Mouse (Mus musculus): ENCODE measurements around the gene Riox1. TPM values are rescaled to one million over a fixed set of nuclear protein-coding genes. Genes with fewer than 3 reads are reported as not detected.
"Not testable (repeated sequence)": the region's sequence is repeated elsewhere in the genome, so short reads cannot be mapped to it uniquely, and the experiment has no call there.

Gene Riox1
- polyA plus RNA-seq, 1 experiment from 2014 or later = 17.8 TPM

DNA sequence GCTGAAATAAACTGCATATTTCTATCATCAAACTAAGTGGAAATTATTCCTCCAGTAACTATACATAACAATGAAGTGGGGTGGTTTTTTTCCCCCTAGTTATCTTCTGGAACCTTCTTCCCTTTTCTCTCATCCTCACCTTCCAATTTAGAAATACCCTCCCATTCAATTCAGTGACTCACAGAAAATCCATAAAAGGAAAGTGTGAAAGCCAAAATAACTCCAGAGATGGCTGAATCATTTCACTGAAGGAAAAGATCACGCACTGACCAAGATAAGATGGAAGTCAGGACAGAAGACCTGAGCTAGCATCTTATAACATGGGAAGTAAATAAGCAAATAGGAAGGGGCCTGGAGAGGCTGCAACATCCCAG is 26.9 kb upstream of the Riox1 start:
- no peak overlapping the region for H3K4me2 ChIP-seq (ENCODE audit: low read depth)
- no peak overlapping the region for H3K27ac ChIP-seq (ENCODE audit: low read depth, low read length)
- no peak for ATAC-seq (ENCODE audit: insufficient read depth, low FRiP score, low TSS enrichment)
- no peak overlapping the region for H3K4me3 ChIP-seq (ENCODE audit: low read depth, low read length)
- no peaks in the 10 kb centered on the region for H3K9me3 ChIP-seq (ENCODE audit: control insufficient read depth, low read length)
- no peaks in the 10 kb centered on the region for H3K36me3 ChIP-seq (ENCODE audit: control insufficient read depth, insufficient read depth, low read length)
- no peak overlapping the region for H3K9ac ChIP-seq (ENCODE audit: low read length)
- no peak for DNase-seq (ENCODE audit: low spot score)
- no peaks in the 10 kb centered on the region for H3K27me3 ChIP-seq (ENCODE audit: control insufficient read depth, insufficient read depth, low read length)
- 74% methylated on average over 1 of the region's 1 CpGs for WGBS
- H3K4me1 ChIP-seq (ENCODE audit: control insufficient read depth, insufficient read depth, low read length) = no peaks in the 10 kb centered on the region; the same call in 1 of the 2 replicates

DNA sequence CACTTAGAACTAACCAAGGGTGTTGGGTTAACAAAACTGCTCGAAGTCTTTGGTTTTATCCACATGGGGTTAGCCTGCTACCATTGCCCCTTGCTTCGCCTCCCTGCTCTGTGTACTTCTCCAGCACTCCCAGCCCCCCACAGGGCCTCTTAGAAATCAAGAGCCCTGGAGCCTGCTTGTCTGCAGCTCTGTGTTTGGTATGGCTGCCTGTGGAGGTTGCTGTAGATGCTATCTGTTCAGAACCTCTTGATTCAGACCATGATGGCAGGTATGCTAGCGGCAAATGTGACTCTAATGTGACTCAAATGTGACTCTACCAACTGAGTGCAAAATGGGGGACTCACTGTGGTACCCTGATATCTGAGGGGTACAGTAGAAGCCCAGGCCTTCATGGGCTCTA is 26.1 kb upstream of the Riox1 start:
- ATAC-seq (ENCODE audit: insufficient read depth, low FRiP score, low TSS enrichment) = no peak
- 70% methylated on average over 3 of the region's 3 CpGs for WGBS
- H3K27ac ChIP-seq (ENCODE audit: low read depth, low read length) = no peak overlapping the region

DNA sequence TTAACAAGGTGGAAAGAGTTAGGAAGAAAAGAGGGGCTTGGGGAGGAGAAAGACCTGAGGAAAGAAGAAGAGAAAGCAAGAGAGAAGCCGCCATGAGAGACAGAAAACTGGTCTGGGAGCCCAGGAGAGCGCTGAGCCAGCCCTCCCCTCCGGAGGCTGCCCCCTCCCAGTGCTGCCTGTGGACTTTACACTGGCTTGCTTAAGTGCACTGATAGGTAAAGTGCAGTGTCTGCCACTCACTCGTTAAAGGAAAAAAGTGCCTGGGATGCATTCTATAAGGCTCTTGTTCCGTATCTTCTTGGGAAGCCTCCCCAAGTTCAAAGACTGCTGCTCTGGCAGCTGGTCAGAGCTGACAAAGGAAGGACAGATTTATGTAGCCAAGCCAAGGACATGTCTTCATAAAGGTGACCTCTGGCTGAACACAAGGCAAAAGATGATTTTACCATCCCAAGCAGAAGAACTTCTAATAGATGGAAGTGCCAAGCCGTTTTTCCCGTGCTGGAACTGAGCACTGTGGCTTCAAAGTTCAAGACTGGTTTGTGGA is 25.2 kb upstream of the Riox1 start:
- WGBS = 63% methylated on average over 7 of the region's 7 CpGs
- no peak overlapping the region for H3K9ac ChIP-seq (ENCODE audit: low read length)
- H3K27me3 ChIP-seq (ENCODE audit: control insufficient read depth, insufficient read depth, low read length) = no peaks in the 10 kb centered on the region
- H3K9me3 ChIP-seq (ENCODE audit: control insufficient read depth, low read length) = no peaks in the 10 kb centered on the region
- no peaks in the 10 kb centered on the region; the same call in 1 of the 2 replicates for H3K4me1 ChIP-seq (ENCODE audit: control insufficient read depth, insufficient read depth, low read length)
- DNase-seq (ENCODE audit: low spot score) (no peak), ATAC-seq (ENCODE audit: insufficient read depth, low FRiP score, low TSS enrichment) (no peak)
- no peak overlapping the region for H3K4me2 ChIP-seq (ENCODE audit: low read depth)
- no peak overlapping the region for H3K27ac ChIP-seq (ENCODE audit: low read depth, low read length)
- H3K36me3 ChIP-seq (ENCODE audit: control insufficient read depth, insufficient read depth, low read length) = no peaks in the 10 kb centered on the region
- H3K4me3 ChIP-seq (ENCODE audit: low read depth, low read length) = no peak overlapping the region

More for the DNA sequence above, 26.1 kb upstream of the Riox1 start:
- Histone ChIP-seq H3K4me3 (ENCODE audit: low read depth, low read length) (no peak overlapping the region), H3K36me3 (ENCODE audit: control insufficient read depth, insufficient read depth, low read length) (no peaks in the 10 kb centered on the region), H3K4me1 (ENCODE audit: control insufficient read depth, insufficient read depth, low read length) (no peaks in the 10 kb centered on the region; the same call in 1 of the 2 replicates), H3K9me3 (ENCODE audit: control insufficient read depth, low read length) (no peaks in the 10 kb centered on the region), H3K4me2 (ENCODE audit: low read depth) (no peak overlapping the region), H3K27me3 (ENCODE audit: control insufficient read depth, insufficient read depth, low read length) (no peaks in the 10 kb centered on the region), H3K9ac (ENCODE audit: low read length) (no peak overlapping the region)
- no peak for DNase-seq (ENCODE audit: low spot score)

DNA sequence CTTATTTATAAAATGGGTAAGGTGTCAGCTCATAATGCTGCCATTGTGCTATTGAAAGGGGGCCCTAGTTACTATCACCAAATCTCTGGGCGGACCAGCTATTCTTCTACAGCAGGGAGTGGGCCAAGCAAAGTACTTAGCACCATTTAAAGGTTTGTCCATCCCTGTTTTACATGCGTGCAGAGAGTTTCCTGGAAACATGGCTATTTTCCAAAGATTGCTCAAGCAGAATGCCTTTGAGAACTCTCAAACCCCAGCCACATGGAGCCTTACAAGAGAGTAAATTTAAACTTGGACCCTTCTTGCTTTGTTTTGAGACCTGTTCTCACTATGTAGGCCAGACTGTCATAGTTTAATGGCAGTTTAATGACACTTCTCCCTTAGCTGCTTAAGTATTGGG is 24.3 kb upstream of the Riox1 start:
- DNase-seq (ENCODE audit: low spot score) (no peak), ATAC-seq (ENCODE audit: insufficient read depth, low FRiP score, low TSS enrichment) (no peak)
- no peaks in the 10 kb centered on the region for H3K9me3 ChIP-seq (ENCODE audit: control insufficient read depth, low read length)
- H3K9ac ChIP-seq (ENCODE audit: low read length) = no peak overlapping the region
- 90% methylated on average over 2 of the region's 2 CpGs for WGBS
- H3K27me3 ChIP-seq (ENCODE audit: control insufficient read depth, insufficient read depth, low read length) = no peaks in the 10 kb centered on the region
- H3K36me3 ChIP-seq (ENCODE audit: control insufficient read depth, insufficient read depth, low read length) = no peaks in the 10 kb centered on the region
- H3K27ac ChIP-seq (ENCODE audit: low read depth, low read length) = no peak overlapping the region
- H3K4me3 ChIP-seq (ENCODE audit: low read depth, low read length) = no peak overlapping the region
- no peak overlapping the region for H3K4me2 ChIP-seq (ENCODE audit: low read depth)
- no peaks in the 10 kb centered on the region for H3K4me1 ChIP-seq (ENCODE audit: control insufficient read depth, insufficient read depth, low read length)

DNA sequence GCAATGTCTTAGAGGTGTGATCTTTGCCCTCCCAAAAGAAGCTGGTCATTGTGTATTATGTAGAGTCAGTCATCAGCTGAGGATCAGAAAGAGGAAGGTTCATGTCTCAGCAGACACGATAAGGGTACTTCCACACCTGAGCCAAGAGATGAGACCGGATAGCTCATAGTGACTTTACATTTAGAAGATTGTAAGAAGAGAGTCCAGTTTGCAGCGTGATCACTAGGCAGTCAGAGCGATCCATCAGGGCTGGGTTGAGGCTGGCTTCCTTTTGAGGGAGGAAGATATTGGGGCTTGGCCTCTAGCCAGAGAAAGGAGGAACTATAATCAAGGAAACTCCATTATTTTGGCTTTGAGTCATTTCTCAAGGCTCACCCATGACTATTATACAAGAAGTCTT is 22.7 kb upstream of the Riox1 start:
- no peak overlapping the region for H3K4me3 ChIP-seq (ENCODE audit: low read depth, low read length)
- no peaks in the 10 kb centered on the region for H3K36me3 ChIP-seq (ENCODE audit: control insufficient read depth, insufficient read depth, low read length)
- WGBS = 90% methylated on average over 4 of the region's 4 CpGs
- no peaks in the 10 kb centered on the region for H3K4me1 ChIP-seq (ENCODE audit: control insufficient read depth, insufficient read depth, low read length)
- H3K4me2 ChIP-seq (ENCODE audit: low read depth) = no peak overlapping the region
- no peaks in the 10 kb centered on the region for H3K9me3 ChIP-seq (ENCODE audit: control insufficient read depth, low read length)
- no peaks in the 10 kb centered on the region for H3K27me3 ChIP-seq (ENCODE audit: control insufficient read depth, insufficient read depth, low read length)
- ATAC-seq (ENCODE audit: insufficient read depth, low FRiP score, low TSS enrichment) (no peak), DNase-seq (ENCODE audit: low spot score) (no peak)
- H3K9ac ChIP-seq (ENCODE audit: low read length) = no peak overlapping the region
- no peak overlapping the region for H3K27ac ChIP-seq (ENCODE audit: low read depth, low read length)

DNA sequence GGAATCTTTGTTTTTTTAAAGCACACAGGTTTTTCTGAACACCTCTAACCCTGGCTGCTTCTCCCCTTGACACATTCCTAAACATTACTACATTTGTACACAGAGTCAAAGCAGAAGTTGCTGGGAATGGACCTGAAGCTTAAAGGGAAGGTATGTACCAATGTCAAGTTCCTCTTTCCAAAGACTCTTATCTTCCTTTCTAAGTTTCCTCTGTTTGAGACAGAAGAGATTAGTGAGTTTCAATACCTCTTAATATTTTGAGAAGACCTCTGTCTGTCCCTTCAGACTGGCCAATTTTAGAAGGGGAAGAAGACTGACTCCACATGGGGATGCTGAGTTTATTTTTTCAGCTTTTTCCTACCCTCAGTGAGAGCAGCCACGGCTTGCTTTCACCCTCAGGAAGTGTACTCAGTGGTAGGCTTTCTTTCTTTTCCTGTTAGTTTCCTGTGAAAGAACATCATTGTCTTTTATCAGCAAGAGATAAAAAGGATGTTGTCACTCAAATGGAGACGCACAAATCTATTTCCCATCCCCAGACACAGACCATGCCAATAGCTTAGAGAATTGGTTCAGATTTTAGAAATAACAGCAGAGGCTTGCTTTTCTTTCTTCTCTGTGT is 21.1 kb upstream of the Riox1 start:
- Histone ChIP-seq H3K4me2 (ENCODE audit: low read depth) (no peak overlapping the region), H3K36me3 (ENCODE audit: control insufficient read depth, insufficient read depth, low read length) (no peaks in the 10 kb centered on the region), H3K9ac (ENCODE audit: low read length) (no peak overlapping the region), H3K9me3 (ENCODE audit: control insufficient read depth, low read length) (no peaks in the 10 kb centered on the region), H3K4me3 (ENCODE audit: low read depth, low read length) (no peak overlapping the region), H3K4me1 (ENCODE audit: control insufficient read depth, insufficient read depth, low read length) (no peaks in the 10 kb centered on the region), H3K27ac (ENCODE audit: low read depth, low read length) (no peak overlapping the region), H3K27me3 (ENCODE audit: control insufficient read depth, insufficient read depth, low read length) (no peaks in the 10 kb centered on the region)
- no peak for ATAC-seq (ENCODE audit: insufficient read depth, low FRiP score, low TSS enrichment)
- DNase-seq (ENCODE audit: low spot score) = no peak
- 47% methylated on average over 2 of the region's 2 CpGs for WGBS

DNA sequence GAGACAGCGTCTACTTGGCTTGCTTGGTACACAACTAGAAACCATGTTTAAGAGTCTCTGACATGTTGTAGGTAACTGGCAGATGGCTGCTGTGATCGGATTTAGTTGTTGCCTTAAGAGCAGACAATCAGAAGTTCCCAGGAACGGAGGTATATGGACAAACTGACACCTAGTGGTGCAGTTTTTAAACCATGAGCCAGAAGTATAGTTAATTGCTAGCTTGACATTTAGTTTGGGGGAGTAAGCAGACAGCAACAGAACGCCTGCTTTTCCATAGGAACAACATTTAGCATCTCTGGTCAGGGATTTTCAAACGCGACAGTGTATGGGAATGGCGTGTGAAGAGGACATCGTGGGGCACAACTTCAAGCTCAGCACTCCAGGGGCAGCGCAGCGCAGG is 12.8 kb upstream of the Riox1 start:
- WGBS = 74% methylated on average over 10 of the region's 10 CpGs

DNA sequence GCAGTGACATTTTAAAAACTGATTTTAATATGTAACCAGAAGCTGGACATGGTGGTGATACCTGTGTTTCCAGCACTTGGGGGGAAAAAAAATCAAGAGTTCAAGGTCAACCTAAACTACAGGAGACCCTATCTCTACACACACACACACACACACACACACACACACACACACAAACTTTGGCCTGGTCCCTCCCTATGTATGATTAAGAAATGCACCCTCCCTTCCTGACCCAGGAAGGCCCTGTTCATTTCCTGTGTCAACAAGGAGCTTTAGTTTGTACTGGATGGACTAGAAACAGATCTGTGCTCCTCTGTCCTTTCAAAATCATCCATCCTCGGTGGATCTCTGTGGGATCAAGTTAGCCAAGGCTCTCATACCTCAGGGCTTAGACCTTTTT is 11.8 kb upstream of the Riox1 start:
- not testable (repeated sequence) for DNase-seq (ENCODE audit: low spot score); H3K36me3 ChIP-seq (ENCODE audit: control insufficient read depth, insufficient read depth, low read length); H3K27me3 ChIP-seq (ENCODE audit: control insufficient read depth, insufficient read depth, low read length); H3K4me1 ChIP-seq (ENCODE audit: control insufficient read depth, insufficient read depth, low read length); H3K4me2 ChIP-seq (ENCODE audit: low read depth); H3K9me3 ChIP-seq (ENCODE audit: control insufficient read depth, low read length); ATAC-seq (ENCODE audit: insufficient read depth, low FRiP score, low TSS enrichment); H3K4me3 ChIP-seq (ENCODE audit: low read depth, low read length); H3K27ac ChIP-seq (ENCODE audit: low read depth, low read length); H3K9ac ChIP-seq (ENCODE audit: low read length)
- WGBS = 38% methylated on average over 1 of the region's 1 CpGs

More for the DNA sequence above, 12.8 kb upstream of the Riox1 start:
- DNase-seq (ENCODE audit: low spot score) = no peak
- Histone ChIP-seq H3K27ac (ENCODE audit: low read depth, low read length) (no peak overlapping the region), H3K36me3 (ENCODE audit: control insufficient read depth, insufficient read depth, low read length) (no peaks in the 10 kb centered on the region), H3K4me3 (ENCODE audit: low read depth, low read length) (no peak overlapping the region), H3K9me3 (ENCODE audit: control insufficient read depth, low read length) (no peaks in the 10 kb centered on the region), H3K27me3 (ENCODE audit: control insufficient read depth, insufficient read depth, low read length) (no peaks in the 10 kb centered on the region), H3K4me2 (ENCODE audit: low read depth) (no peak overlapping the region), H3K4me1 (ENCODE audit: control insufficient read depth, insufficient read depth, low read length) (no peaks in the 10 kb centered on the region), H3K9ac (ENCODE audit: low read length) (no peak overlapping the region)
- ATAC-seq (ENCODE audit: insufficient read depth, low FRiP score, low TSS enrichment) = no peak

DNA sequence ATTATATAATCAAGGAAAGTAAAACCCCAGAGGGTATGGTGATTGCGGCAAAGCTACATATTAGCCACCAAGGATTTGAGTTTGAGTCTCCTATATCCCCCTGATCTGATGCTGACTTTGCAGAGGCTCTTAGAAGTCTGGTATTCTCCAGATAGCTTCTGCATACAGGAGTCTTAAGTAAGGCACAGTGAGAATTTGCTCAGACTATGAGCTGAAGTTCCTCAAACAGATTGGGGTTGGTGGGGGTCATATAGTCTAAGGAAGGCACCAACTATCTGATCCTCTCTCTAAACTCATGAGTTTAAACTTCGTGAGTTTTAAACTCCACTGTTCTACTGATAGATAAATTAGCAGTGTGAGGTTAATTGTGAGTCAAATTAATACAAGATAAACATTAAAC is 11.1 kb upstream of the Riox1 start:
- ATAC-seq (ENCODE audit: insufficient read depth, low FRiP score, low TSS enrichment) (no peak), DNase-seq (ENCODE audit: low spot score) (no peak)
- no peaks in the 10 kb centered on the region for H3K9me3 ChIP-seq (ENCODE audit: control insufficient read depth, low read length)
- H3K36me3 ChIP-seq (ENCODE audit: control insufficient read depth, insufficient read depth, low read length) = no peaks in the 10 kb centered on the region
- no peaks in the 10 kb centered on the region for H3K4me1 ChIP-seq (ENCODE audit: control insufficient read depth, insufficient read depth, low read length)
- WGBS = 82% methylated on average over 2 of the region's 2 CpGs
- H3K27me3 ChIP-seq (ENCODE audit: control insufficient read depth, insufficient read depth, low read length) = no peaks in the 10 kb centered on the region
- H3K27ac ChIP-seq (ENCODE audit: low read depth, low read length) = no peak overlapping the region
- no peak overlapping the region for H3K4me2 ChIP-seq (ENCODE audit: low read depth)
- H3K4me3 ChIP-seq (ENCODE audit: low read depth, low read length) = no peak overlapping the region
- no peak overlapping the region for H3K9ac ChIP-seq (ENCODE audit: low read length)

Data from neural tube, embryonic 11.5 days (tissue).